Mouse (Mus musculus): ENCODE results near the gene Ryr3. TPM values are rescaled to one million over a fixed set of nuclear protein-coding genes. Genes with fewer than 3 reads are reported as not detected.

Ryr3 gene
- under 0.01 TPM in 2 replicates for polyA plus RNA-seq (2012; rRNA removed)
- polyA plus RNA-seq (2014; fragmentation: Nextera tagmentation; extraction: Ambion mirVana), result not detected in 2 replicates

DNA sequence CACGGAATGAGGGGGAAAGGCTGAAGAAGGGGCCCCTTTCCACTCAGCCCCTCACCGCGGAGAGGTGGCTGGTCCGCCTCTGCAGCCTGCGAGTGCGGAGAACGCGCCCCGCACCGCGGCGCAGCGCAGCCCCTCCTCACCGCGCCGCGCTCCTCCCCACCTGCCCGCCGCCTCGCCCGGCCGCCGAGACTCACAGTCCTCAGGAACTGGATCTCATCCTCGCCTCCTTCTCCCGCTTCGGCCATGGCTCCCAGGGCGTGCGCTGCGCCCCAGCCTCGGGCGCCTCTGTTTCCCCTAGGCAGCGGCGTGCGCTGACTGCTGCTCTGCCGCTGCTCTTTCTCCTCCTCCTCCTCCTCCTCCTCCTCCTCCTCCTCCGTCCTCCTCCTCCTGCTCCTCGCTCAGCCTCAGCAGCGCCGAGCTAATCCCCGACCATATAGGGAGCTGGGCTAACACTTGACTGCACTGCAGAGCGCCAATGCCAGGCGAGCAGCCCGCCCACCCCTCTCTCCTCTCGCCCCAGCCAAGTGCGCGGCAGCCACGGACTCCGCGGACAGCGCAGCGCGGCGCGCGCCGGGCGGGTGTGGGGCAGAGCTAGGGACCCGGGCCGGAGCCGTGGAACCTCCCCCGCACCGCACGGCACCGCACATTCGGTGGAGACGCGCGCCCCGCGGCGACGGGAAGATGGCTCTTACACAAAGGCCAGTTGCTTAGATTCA lies at the start of gene Ryr3:
TSS of gene Ryr3 (minus strand) at position 351 of the 716 bp plus-strand sequence.
- Histone ChIP-seq H3K9me3 (ENCODE audit: control insufficient read depth, low read length) (no peaks in the 10 kb centered on the region), H3K36me3 (replicated peaks; ENCODE audit: control insufficient read depth, insufficient read depth, low read depth) (no peaks in the 10 kb centered on the region), H3K27ac (no peak within 1 kb of the TSS), H3K9ac (replicated peaks) (no peak within 1 kb of the TSS), H3K4me3 (ENCODE audit: insufficient read depth in 1 of 2, low read depth in 2 of 2, low read length in 2 of 2) (no peak within 1 kb of the TSS), H3K4me2 (ENCODE audit: low read depth) (0 out of 2 replicates have a peak within 1 kb of the TSS, but pooled peaks have one; percentile 28), H3K27me3 (ENCODE audit: control insufficient read depth, insufficient read depth, low read length) (peaks cover 3% of the 10 kb centered on the region), H3K4me1 (replicated peaks; ENCODE audit: control insufficient read depth in 2 of 2, insufficient read depth in 2 of 2, low read length in 1 of 2) (no peaks in the 10 kb centered on the region)
- WGBS (ENCODE audit: insufficient replicate concordance), result under 1% methylated on average over 64 of the region's 72 CpGs
- no peak for TF ChIP-seq CTCF (IDR thresholded peaks at IDR 0.05; ENCODE audit: low read depth)
- ATAC-seq (ENCODE audit: insufficient read depth) (no peak), DNase-seq (ENCODE audit: low read depth in 3 of 3, low spot score in 3 of 3) (no peak)

GRCm38 (mm10) chr2:113238871-113239270 lies 22.0 kb upstream of the Ryr3 start:
- H3K9me3 ChIP-seq (ENCODE audit: control insufficient read depth, low read length), result no peaks in the 10 kb centered on the region
- no peak for DNase-seq (ENCODE audit: low read depth in 3 of 3, low spot score in 3 of 3)
- TF ChIP-seq CTCF (IDR thresholded peaks at IDR 0.05; ENCODE audit: low read depth), result no peak
- no peak for TF ChIP-seq EP300 (IDR thresholded peaks at IDR 0.05; ENCODE audit: low read depth)
- no peaks in the 10 kb centered on the region for H3K4me1 ChIP-seq (replicated peaks; ENCODE audit: control insufficient read depth in 2 of 2, insufficient read depth in 2 of 2, low read length in 1 of 2)
- no peak overlapping the region for H3K4me3 ChIP-seq (ENCODE audit: insufficient read depth in 1 of 2, low read depth in 2 of 2, low read length in 2 of 2)
- H3K27me3 ChIP-seq (ENCODE audit: control insufficient read depth, insufficient read depth, low read length), result no peaks in the 10 kb centered on the region
- H3K36me3 ChIP-seq (replicated peaks; ENCODE audit: control insufficient read depth, insufficient read depth, low read depth), result no peaks in the 10 kb centered on the region
- no peak overlapping the region for H3K27ac ChIP-seq
- no peak for ATAC-seq (ENCODE audit: insufficient read depth)
- H3K9ac ChIP-seq (replicated peaks), result no peak overlapping the region
- 67% methylated on average over 5 of the region's 5 CpGs for WGBS (ENCODE audit: insufficient replicate concordance)
- no peak overlapping the region for H3K4me2 ChIP-seq (ENCODE audit: low read depth)

DNA sequence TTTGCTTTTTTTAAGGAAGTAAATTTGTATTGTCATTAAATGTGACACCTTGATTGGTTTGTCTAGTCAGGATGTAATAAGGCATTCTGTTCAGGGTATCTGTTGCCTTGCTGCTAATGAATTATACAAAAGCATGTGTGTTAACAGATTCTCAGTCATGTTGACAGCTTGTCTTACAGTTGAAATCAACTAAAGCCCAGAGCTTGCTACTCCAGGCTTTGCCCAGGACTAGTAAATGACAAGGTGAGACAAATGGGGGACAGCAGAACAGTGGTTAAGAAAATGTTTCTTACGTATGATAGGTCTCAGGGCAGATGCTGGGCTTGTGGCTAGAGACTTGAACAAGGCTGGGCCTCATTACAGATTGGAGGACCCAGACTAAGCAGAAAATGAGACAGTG lies 20.1 kb upstream of the Ryr3 start:
- no peaks in the 10 kb centered on the region for H3K36me3 ChIP-seq (replicated peaks; ENCODE audit: control insufficient read depth, insufficient read depth, low read depth)
- H3K27me3 ChIP-seq (ENCODE audit: control insufficient read depth, insufficient read depth, low read length), result no peaks in the 10 kb centered on the region
- no peak overlapping the region for H3K27ac ChIP-seq
- no peak overlapping the region for H3K4me2 ChIP-seq (ENCODE audit: low read depth)
- no peak for ATAC-seq (ENCODE audit: insufficient read depth)
- no peak for TF ChIP-seq CTCF (IDR thresholded peaks at IDR 0.05; ENCODE audit: low read depth)
- H3K4me3 ChIP-seq (ENCODE audit: insufficient read depth in 1 of 2, low read depth in 2 of 2, low read length in 2 of 2), result no peak overlapping the region
- no peaks in the 10 kb centered on the region for H3K4me1 ChIP-seq (replicated peaks; ENCODE audit: control insufficient read depth in 2 of 2, insufficient read depth in 2 of 2, low read length in 1 of 2)
- 69% methylated on average over 1 of the region's 1 CpGs for WGBS (ENCODE audit: insufficient replicate concordance)
- no peaks in the 10 kb centered on the region for H3K9me3 ChIP-seq (ENCODE audit: control insufficient read depth, low read length)
- H3K9ac ChIP-seq (replicated peaks), result no peak overlapping the region
- DNase-seq (ENCODE audit: low read depth in 3 of 3, low spot score in 3 of 3), result no peak

DNA sequence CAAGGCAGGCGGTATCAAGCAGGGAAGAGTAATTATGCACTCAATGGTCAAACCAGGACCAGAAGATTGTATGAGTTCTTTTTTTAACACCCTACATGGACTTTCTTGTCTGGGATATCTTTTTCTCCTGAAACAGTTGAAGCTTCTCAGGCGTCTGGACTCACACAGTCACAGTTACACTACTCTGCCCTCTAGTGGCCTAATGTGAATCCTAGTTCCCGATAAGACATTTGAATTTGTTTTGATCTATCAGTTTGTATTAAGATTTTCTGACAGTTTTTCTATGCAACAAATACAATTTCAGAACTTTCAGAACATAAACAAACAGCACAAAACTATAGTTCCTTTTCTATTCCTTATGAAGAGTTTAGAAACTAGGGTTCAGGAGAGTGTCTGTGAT lies 17.7 kb upstream of the Ryr3 start:
- no peak for DNase-seq (ENCODE audit: low read depth in 3 of 3, low spot score in 3 of 3)
- Histone ChIP-seq H3K27ac (no peak overlapping the region), H3K4me1 (replicated peaks; ENCODE audit: control insufficient read depth in 2 of 2, insufficient read depth in 2 of 2, low read length in 1 of 2) (no peaks in the 10 kb centered on the region), H3K36me3 (replicated peaks; ENCODE audit: control insufficient read depth, insufficient read depth, low read depth) (no peaks in the 10 kb centered on the region), H3K9me3 (ENCODE audit: control insufficient read depth, low read length) (no peaks in the 10 kb centered on the region), H3K9ac (replicated peaks) (no peak overlapping the region), H3K27me3 (ENCODE audit: control insufficient read depth, insufficient read depth, low read length) (no peaks in the 10 kb centered on the region), H3K4me2 (ENCODE audit: low read depth) (no peak overlapping the region), H3K4me3 (ENCODE audit: insufficient read depth in 1 of 2, low read depth in 2 of 2, low read length in 2 of 2) (no peak overlapping the region)
- WGBS (ENCODE audit: insufficient replicate concordance), result 19% methylated on average over 3 of the region's 3 CpGs
- ATAC-seq (ENCODE audit: insufficient read depth), result no peak
- TF ChIP-seq EP300 (IDR thresholded peaks at IDR 0.05; ENCODE audit: low read depth) (no peak), CTCF (IDR thresholded peaks at IDR 0.05; ENCODE audit: low read depth) (peak; percentile 48)

GRCm38 (mm10) chr2:113233356-113233755 lies 16.5 kb upstream of the Ryr3 start:
- no peak overlapping the region for H3K4me3 ChIP-seq (ENCODE audit: insufficient read depth in 1 of 2, low read depth in 2 of 2, low read length in 2 of 2)
- H3K36me3 ChIP-seq (replicated peaks; ENCODE audit: control insufficient read depth, insufficient read depth, low read depth), result no peaks in the 10 kb centered on the region
- no peaks in the 10 kb centered on the region for H3K27me3 ChIP-seq (ENCODE audit: control insufficient read depth, insufficient read depth, low read length)
- no peaks in the 10 kb centered on the region for H3K9me3 ChIP-seq (ENCODE audit: control insufficient read depth, low read length)
- TF ChIP-seq EP300 (IDR thresholded peaks at IDR 0.05; ENCODE audit: low read depth) (no peak), CTCF (IDR thresholded peaks at IDR 0.05; ENCODE audit: low read depth) (no peak)
- no peak for DNase-seq (ENCODE audit: low read depth in 3 of 3, low spot score in 3 of 3)
- WGBS (ENCODE audit: insufficient replicate concordance), result 28% methylated on average over 3 of the region's 3 CpGs
- ATAC-seq (ENCODE audit: insufficient read depth), result no peak
- H3K4me2 ChIP-seq (ENCODE audit: low read depth), result no peak overlapping the region
- H3K27ac ChIP-seq, result no peak overlapping the region
- H3K9ac ChIP-seq (replicated peaks), result no peak overlapping the region
- no peaks in the 10 kb centered on the region for H3K4me1 ChIP-seq (replicated peaks; ENCODE audit: control insufficient read depth in 2 of 2, insufficient read depth in 2 of 2, low read length in 1 of 2)
